Mouse (Mus musculus) liver, adult 2 months (tissue): ENCODE data around the gene Slc7a5.

Experiments used
- CTCF ChIP-seq: fragments of 200-500 bp; IDR thresholded peaks from 2 replicates; pipeline ENCODE4 v1.5.1; 2011; ENCODE audit warnings: low read depth, low read length, control low read depth
- POLR2A ChIP-seq: fragments of 200-500 bp; IDR thresholded peaks from 2 replicates; pipeline ENCODE4 v1.6.1; 2011; ENCODE audit warnings: low read length, control low read depth; ENCODE audit not compliant: insufficient read depth; ENCODE audit errors: extremely low read depth

DNA sequence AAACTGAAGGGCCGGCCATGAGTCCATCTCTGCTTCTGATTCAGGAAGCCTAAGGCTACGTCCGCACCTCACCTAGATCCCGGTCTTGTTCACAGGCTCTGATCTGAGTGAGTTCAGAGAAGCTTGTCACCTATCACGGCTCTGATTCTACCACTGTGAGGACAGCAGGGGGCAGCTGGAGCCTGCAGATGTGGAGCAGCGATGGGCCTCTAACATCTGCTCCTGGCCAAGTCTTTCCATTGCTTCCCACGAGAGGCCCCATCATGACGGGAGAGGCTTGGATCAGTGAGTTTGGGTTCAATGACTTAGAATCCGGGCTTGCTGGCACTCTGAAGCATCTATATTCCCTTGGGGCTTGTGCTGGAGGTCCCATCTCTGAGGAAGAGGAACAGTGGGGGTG lies 33.5 kb downstream of the Slc7a5 start:
- peak; percentile 96 for TF ChIP-seq CTCF
- TF ChIP-seq POLR2A, result no peak
